Mouse (Mus musculus): ENCODE measurements around the gene Mgrn1.

- TF ChIP-seq EP300 (IDR thresholded peaks at IDR 0.05; ENCODE audit: low read depth): no peak
- TF ChIP-seq CTCF (IDR thresholded peaks at IDR 0.05; ENCODE audit: low read depth): no peak
Observed at GRCm38 (mm10) chr16:4912074-4912648, 26.1 kb downstream of the Mgrn1 start.

All from liver, postnatal 0 days (tissue).